Mouse (Mus musculus) lung, postnatal 25 days (tissue): ENCODE data around the gene Tubb4b.

Experiments used
- DNase-seq: peaks from one replicate; pipeline ENCODE4 v3.0.0; 2022; ENCODE audit warnings: low spot score

The Tubb4b gene

GRCm38 (mm10) chr2:25244144-25244543 is 19.6 kb upstream of the Tubb4b start:
- DNase-seq: no peak

- no peak for DNase-seq
Observed at GRCm38 (mm10) chr2:25243342-25243741, 18.8 kb upstream of the Tubb4b start.

- no peak for DNase-seq
Observed at GRCm38 (mm10) chr2:25242101-25242506, 17.6 kb upstream of the Tubb4b start, which contains the start of the genes Rnf208 and Cysrt1. Gene Rnf208 (plus strand): TSS chr2:25242255. Gene Cysrt1 (minus strand): TSS chr2:25242452.

GRCm38 (mm10) chr2:25241438-25241775 is 16.9 kb upstream of the Tubb4b start:
- no peak for DNase-seq

GRCm38 (mm10) chr2:25240723-25241437 is 16.4 kb upstream of the Tubb4b start:
- peak; percentile 80 for DNase-seq

- DNase-seq: no peak
Observed at GRCm38 (mm10) chr2:25240310-25240709, 15.8 kb upstream of the Tubb4b start.

GRCm38 (mm10) chr2:25239766-25240165 is 15.3 kb upstream of the Tubb4b start:
- DNase-seq: no peak

GRCm38 (mm10) chr2:25238106-25238505 is 13.6 kb upstream of the Tubb4b start:
- DNase-seq: no peak

GRCm38 (mm10) chr2:25237522-25237921 is 13.0 kb upstream of the Tubb4b start:
- DNase-seq: peak; percentile 79

- no peak for DNase-seq
Observed at GRCm38 (mm10) chr2:25236614-25237013, 12.1 kb upstream of the Tubb4b start, which contains the start of gene Rnf224. Gene Rnf224 (minus strand): TSS chr2:25236787.

GRCm38 (mm10) chr2:25234551-25235220 is 10.2 kb upstream of the Tubb4b start:
- no peak for DNase-seq

- DNase-seq: no peak
Observed at GRCm38 (mm10) chr2:25234050-25234449, 9.5 kb upstream of the Tubb4b start, which contains the start of gene Slc34a3. Gene Slc34a3 (minus strand): TSS chr2:25234364.

GRCm38 (mm10) chr2:25233421-25233820 is 8.9 kb upstream of the Tubb4b start:
- no peak for DNase-seq

GRCm38 (mm10) chr2:25231038-25231437 is 6.5 kb upstream of the Tubb4b start:
- DNase-seq: no peak

GRCm38 (mm10) chr2:25230581-25230980 is 6.1 kb upstream of the Tubb4b start:
- DNase-seq: no peak

GRCm38 (mm10) chr2:25229582-25229981 is 5.1 kb upstream of the Tubb4b start:
- no peak for DNase-seq

GRCm38 (mm10) chr2:25228995-25229530 is 4.6 kb upstream of the Tubb4b start:
- no peak for DNase-seq

GRCm38 (mm10) chr2:25228431-25228889 is 4.0 kb upstream of the Tubb4b start:
- peak; percentile 95 for DNase-seq

- DNase-seq: no peak
Observed at GRCm38 (mm10) chr2:25227406-25227805, 2.9 kb upstream of the Tubb4b start.

- no peak for DNase-seq
Observed at GRCm38 (mm10) chr2:25226864-25227263, 2.4 kb upstream of the Tubb4b start.

- no peak for DNase-seq
Observed at GRCm38 (mm10) chr2:25225811-25226379, 1.4 kb upstream of the Tubb4b start.
